Mouse (Mus musculus) c-Kit-positive CD71-negative TER-119-negative erythroid progenitor cells, embryonic 14.5 days (primary cell): Measurements from ENCODE around the gene Gpr146.

ENCODE experiments used
- DNase-seq: peaks from one replicate; pipeline ENCODE4 v3.0.0-alpha.2; 2013; ENCODE audit warnings: low read depth

The Gpr146 gene

GRCm38 (mm10) chr5:139429818-139430341 is 52.4 kb downstream of the Gpr146 start:
- DNase-seq = no peak

- no peak for DNase-seq
These were observed 54.8 kb downstream of the Gpr146 start for GRCm38 (mm10) chr5:139432333-139432732.

GRCm38 (mm10) chr5:139432747-139433508 is 55.4 kb downstream of the Gpr146 start:
- DNase-seq = no peak

- DNase-seq = no peak
These were observed 56.5 kb downstream of the Gpr146 start for GRCm38 (mm10) chr5:139433842-139434568.

- DNase-seq = no peak
These were observed 57.4 kb downstream of the Gpr146 start for GRCm38 (mm10) chr5:139434940-139435339.

- DNase-seq = no peak
These were observed 60.3 kb downstream of the Gpr146 start for GRCm38 (mm10) chr5:139437769-139438168.

GRCm38 (mm10) chr5:139438440-139438839 is 60.9 kb downstream of the Gpr146 start:
- DNase-seq = no peak

- DNase-seq = no peak
These were observed 63.0 kb downstream of the Gpr146 start for GRCm38 (mm10) chr5:139440451-139440850.

- DNase-seq = no peak
These were observed 63.6 kb downstream of the Gpr146 start for GRCm38 (mm10) chr5:139440926-139441725.

GRCm38 (mm10) chr5:139441726-139442018 is 64.2 kb downstream of the Gpr146 start:
- no peak for DNase-seq

- no peak for DNase-seq
These were observed 64.9 kb downstream of the Gpr146 start for GRCm38 (mm10) chr5:139442428-139442827.

- no peak for DNase-seq
These were observed 65.5 kb downstream of the Gpr146 start for GRCm38 (mm10) chr5:139442962-139443361.

GRCm38 (mm10) chr5:139445258-139445657 is 67.8 kb downstream of the Gpr146 start:
- DNase-seq = no peak
